Mouse (Mus musculus) liver, postnatal 0 days (tissue): ENCODE data around the gene Chd6. TPM values are rescaled to one million over a fixed set of nuclear protein-coding genes. Genes with fewer than 3 reads are reported as not detected.

Experiments used
- ATAC-seq: fragments of 200-750 bp; cut with Nextera tagmentation; 2 replicates; pipeline ENCODE4 v1.8.0; 2017; ENCODE audit warnings: mild to moderate bottlenecking, moderate library complexity
- DNase-seq: peaks from one replicate; pipeline ENCODE4 v3.0.0-alpha.2; 2016
- H3K27ac ChIP-seq: fragments of 300-500 bp; sonication (generic); 2 replicates; pipeline ENCODE4 v1.5.1; 2014; ENCODE audit warnings: antibody characterized with exemption, moderate library complexity, mild to moderate bottlenecking, low read depth
- H3K27me3 ChIP-seq: fragments of 300-500 bp; sonication (generic); 2 replicates; pipeline ENCODE4 v1.6.1; 2014; ENCODE audit warnings: low read length, control low read depth, mixed read lengths; ENCODE audit not compliant: insufficient read depth
- H3K36me3 ChIP-seq: fragments of 300-500 bp; sonication (generic); replicated peaks from 2 replicates; pipeline ENCODE4 v1.6.1; 2014; ENCODE audit warnings: mild to moderate bottlenecking, control low read depth, low read length, moderate library complexity, mixed read lengths; ENCODE audit not compliant: insufficient read depth
- H3K4me1 ChIP-seq: fragments of 300-500 bp; sonication (generic); 2 replicates; pipeline ENCODE4 v1.6.1; 2014; ENCODE audit warnings: antibody characterized with exemption, mild to moderate bottlenecking, control low read depth; ENCODE audit not compliant: insufficient read depth
- H3K4me2 ChIP-seq: fragments of 300-500 bp; sonication (generic); 2 replicates; pipeline ENCODE4 v1.6.1; 2014; ENCODE audit warnings: low read depth, mild to moderate bottlenecking, low read length, moderate library complexity, mixed read lengths
- H3K4me3 ChIP-seq: fragments of 300-500 bp; sonication (generic); 2 replicates; pipeline ENCODE4 v1.5.1; 2014; ENCODE audit warnings: low read depth, low read length
- H3K9ac ChIP-seq: fragments of 300-500 bp; sonication (generic); replicated peaks from 2 replicates; pipeline ENCODE4 v1.6.1; 2014; ENCODE audit warnings: mild to moderate bottlenecking, moderate library complexity
- H3K9me3 ChIP-seq: fragments of 300-500 bp; sonication (generic); 2 replicates; pipeline ENCODE4 v1.6.1; 2016; ENCODE audit warnings: mild to moderate bottlenecking, control low read depth, low read length, mixed read lengths
- CTCF ChIP-seq: sonication (generic); IDR thresholded peaks from 2 replicates; pipeline ENCODE4 v1.5.1; 2016; ENCODE audit warnings: antibody characterized with exemption, low read depth
- EP300 ChIP-seq: IDR thresholded peaks from 2 replicates; pipeline ENCODE4 v1.6.1; 2016; ENCODE audit warnings: antibody characterized with exemption, low read depth, mild to moderate bottlenecking
- WGBS: fragments of 180-500 bp; shearing (Covaris S2); extraction: QIAGEN DNeasy Blood & Tissue Kit; methylation state at CpG from one replicate; pipeline ENCODE4 v1.1.7; 2014; ENCODE audit not compliant: insufficient replicate concordance; 5-methylcytosine and 5-hydroxymethylcytosine counted together
- polyA plus RNA-seq: library from polyadenylated mRNA; unstranded; fragments of >200 nt; fragmentation: Nextera tagmentation; extraction: Ambion mirVana; gene quantifications from 2 replicates; pipeline ENCODE4 v1.2.1, GENCODE M21; 2015

Gene Chd6
- polyA plus RNA-seq, 1 experiment from 2014 or later: 4.0 TPM

- H3K27ac ChIP-seq: peak overlapping the region; percentile 97
- DNase-seq (peak; percentile 53), ATAC-seq (peak; percentile 59)
- H3K4me1 ChIP-seq: peaks cover 8% of the 10 kb centered on the region
- WGBS: 4% methylated on average over 65 of the region's 77 CpGs
- H3K9ac ChIP-seq: peak overlapping the region; percentile 86
- no peaks in the 10 kb centered on the region for H3K36me3 ChIP-seq
- TF ChIP-seq CTCF (no peak), EP300 (no peak)
- H3K4me2 ChIP-seq: peak overlapping the region; percentile 98
- peak overlapping the region; percentile 72 for H3K4me3 ChIP-seq
- no peaks in the 10 kb centered on the region for H3K27me3 ChIP-seq
- H3K9me3 ChIP-seq: no peaks in the 10 kb centered on the region
These were observed 569 bp downstream of the Chd6 start for GRCm38 (mm10) chr2:161108085-161108927.

- no peak overlapping the region for H3K9ac ChIP-seq
- no peaks in the 10 kb centered on the region for H3K36me3 ChIP-seq
- 83% methylated on average over 2 of the region's 2 CpGs for WGBS
- H3K4me2 ChIP-seq: peak overlapping the region; percentile 98; the same call in 1 of the 2 replicates
- peaks cover 9% of the 10 kb centered on the region for H3K4me1 ChIP-seq
- DNase-seq (no peak), ATAC-seq (no peak)
- H3K9me3 ChIP-seq: no peaks in the 10 kb centered on the region
- no peaks in the 10 kb centered on the region for H3K27me3 ChIP-seq
- TF ChIP-seq CTCF: no peak
- no peak for TF ChIP-seq EP300
- no peak overlapping the region for H3K4me3 ChIP-seq
- no peak overlapping the region for H3K27ac ChIP-seq
These were observed 1.6 kb downstream of the Chd6 start for GRCm38 (mm10) chr2:161107236-161107635.

GRCm38 (mm10) chr2:161103769-161104168 lies 5.1 kb downstream of the Chd6 start:
- Histone ChIP-seq H3K4me2 (no peak overlapping the region), H3K4me3 (no peak overlapping the region), H3K36me3 (no peaks in the 10 kb centered on the region), H3K27me3 (no peaks in the 10 kb centered on the region), H3K9ac (no peak overlapping the region), H3K4me1 (peaks cover 6% of the 10 kb centered on the region), H3K27ac (no peak overlapping the region), H3K9me3 (no peaks in the 10 kb centered on the region)
- TF ChIP-seq CTCF: no peak
- TF ChIP-seq EP300: no peak
- WGBS: 64% methylated on average over 5 of the region's 5 CpGs
- DNase-seq (no peak), ATAC-seq (no peak)

GRCm38 (mm10) chr2:161102102-161102501 lies 6.8 kb downstream of the Chd6 start:
- Histone ChIP-seq H3K4me2 (no peak overlapping the region), H3K4me3 (no peak overlapping the region), H3K9ac (no peak overlapping the region), H3K27me3 (no peaks in the 10 kb centered on the region), H3K9me3 (no peaks in the 10 kb centered on the region), H3K36me3 (no peaks in the 10 kb centered on the region), H3K27ac (no peak overlapping the region), H3K4me1 (0 out of 2 replicates have a peak, but pooled peaks cover 2% of the 10 kb centered on the region)
- DNase-seq (no peak), ATAC-seq (no peak)
- TF ChIP-seq CTCF (no peak), EP300 (no peak)
- 58% methylated on average over 3 of the region's 3 CpGs for whole genome bisulfite sequencing

GRCm38 (mm10) chr2:161097746-161098145 lies 11.1 kb downstream of the Chd6 start:
- TF ChIP-seq EP300 (no peak), CTCF (no peak)
- H3K9ac ChIP-seq: no peak overlapping the region
- ATAC-seq (no peak), DNase-seq (no peak)
- no peak overlapping the region for H3K4me2 ChIP-seq
- 76% methylated on average over 5 of the region's 5 CpGs for WGBS
- H3K27me3 ChIP-seq: no peaks in the 10 kb centered on the region
- H3K9me3 ChIP-seq: no peaks in the 10 kb centered on the region
- 0 out of 2 replicates have a peak, but pooled peaks cover 2% of the 10 kb centered on the region for H3K4me1 ChIP-seq
- H3K27ac ChIP-seq: no peak overlapping the region
- H3K4me3 ChIP-seq: no peak overlapping the region
- no peaks in the 10 kb centered on the region for H3K36me3 ChIP-seq

GRCm38 (mm10) chr2:161090746-161091405 lies 18.0 kb downstream of the Chd6 start:
- Histone ChIP-seq H3K4me2 (no peak overlapping the region), H3K4me1 (no peaks in the 10 kb centered on the region), H3K9me3 (no peaks in the 10 kb centered on the region), H3K27ac (no peak overlapping the region), H3K4me3 (no peak overlapping the region), H3K36me3 (no peaks in the 10 kb centered on the region), H3K27me3 (no peaks in the 10 kb centered on the region), H3K9ac (no peak overlapping the region)
- 72% methylated on average over 6 of the region's 6 CpGs for WGBS
- DNase-seq (no peak), ATAC-seq (no peak)
- no peak for TF ChIP-seq CTCF
- no peak for TF ChIP-seq EP300
